ENCODE assay signal across 19 mouse cellular contexts in genomic region chr17:45408719-45409118, GRCm38 (mm10). TPM values are rescaled to one million over a fixed set of nuclear protein-coding genes. Genes with fewer than 3 reads are reported as not detected.
A peak's percentile ranks its signal among the peaks of the same experiment; 100 is the strongest.
DNase-seq lines count a peak whose midpoint lies in the region.
"Had no signal": no experiment of that assay in that cellular context is flagged by ENCODE, and none has a peak within 500 bp of the region (broad histone marks: within the 10 kb centered on the region; RNA-seq: fewer than 3 reads in every experiment).

No protein-coding gene starts in this region.

- peaks cover 100% of the 10 kb centered on the region for H3K36me3 ChIP-seq in embryonic facial prominence, embryonic 10.5 days (replicated peaks)

- H3K27ac ChIP-seq in embryonic facial prominence, embryonic 10.5 days (replicated peaks): no peak overlapping the region
- H3K27ac ChIP-seq: embryonic facial prominence, embryonic 13.5 days; embryonic facial prominence, embryonic 15.5 days; forebrain, embryonic 10.5 days; forebrain, embryonic 12.5 days had no signal

- H3K9me3 ChIP-seq in embryonic facial prominence, embryonic 10.5 days: no peaks in the 10 kb centered on the region
- H3K9me3 ChIP-seq: embryonic facial prominence, embryonic 13.5 days; embryonic facial prominence, embryonic 15.5 days; forebrain, embryonic 10.5 days; forebrain, embryonic 12.5 days had no signal

- H3K4me3 ChIP-seq in embryonic facial prominence, embryonic 10.5 days: no peak overlapping the region
- H3K4me3 ChIP-seq: embryonic facial prominence, embryonic 13.5 days; embryonic facial prominence, embryonic 15.5 days; erythroblast, embryonic 14.5 days; forebrain, embryonic 10.5 days; forebrain, embryonic 12.5 days had no signal

- H3K4me1 ChIP-seq in embryonic facial prominence, embryonic 10.5 days: no peaks in the 10 kb centered on the region
- H3K4me1 ChIP-seq: embryonic facial prominence, embryonic 13.5 days; embryonic facial prominence, embryonic 15.5 days; forebrain, embryonic 10.5 days; forebrain, embryonic 12.5 days had no signal

- no peaks in the 10 kb centered on the region for H3K27me3 ChIP-seq in embryonic facial prominence, embryonic 10.5 days (replicated peaks; ENCODE audit: low read depth, poor library complexity, severe bottlenecking)
- H3K27me3 ChIP-seq: embryonic facial prominence, embryonic 13.5 days; embryonic facial prominence, embryonic 15.5 days; forebrain, embryonic 12.5 days had no signal

- WGBS in embryonic facial prominence, embryonic 10.5 days: 93% methylated on average over 2 of the region's 2 CpGs

- DNase-seq in heart, adult 11 months: peak; percentile 14
- DNase-seq in heart, postnatal 4 days: no peak
- peak; percentile 43 for DNase-seq in right cerebral cortex, adult 18-20 months
- DNase-seq in right cerebral cortex, postnatal 10 days (ENCODE audit: low spot score in 2 of 2): no peak
- DNase-seq in brain, adult 2 months (ENCODE audit: low read depth, low spot score): peak; percentile 61
- DNase-seq in embryonic facial prominence, embryonic 10.5 days (ENCODE audit: low spot score): no peak
- DNase-seq: adrenal gland, adult 2 months; adrenal gland, postnatal 10 days; adrenal gland, postnatal 25 days; cerebellum, adult 11-12 months; cerebellum, adult 2 months; cerebellum, adult 9-10 months; cerebellum, postnatal 10 days; cerebellum, postnatal 25 days had no signal

RNA-seq across cellular contexts. Expression of gene Cdc5l, which starts 24.8 kb away (rescaled TPM):
- total RNA-seq in heart, postnatal 4 days (2021): 10 to 100 TPM; 52.4 to 54.4 TPM
- 66.7 and 68.9 TPM in 2 replicates for polyA plus RNA-seq in embryonic facial prominence, embryonic 10.5 days (2016; fragmentation: Nextera tagmentation; extraction: Ambion mirVana)

Comparison
In these comparisons a context has a peak if more than half of its experiments do, and no peak if none do; other contexts are left out.
1. DNase-seq: peak in heart, adult 11 months (single experiment), right cerebral cortex, adult 18-20 months (single experiment) and brain, adult 2 months (single experiment); none in heart, postnatal 4 days (single experiment), right cerebral cortex, postnatal 10 days (0 of 2) and embryonic facial prominence, embryonic 10.5 days (single experiment).